Mouse (Mus musculus): ENCODE data around the gene Ncapd2. TPM values are rescaled to one million over a fixed set of nuclear protein-coding genes. Genes with fewer than 3 reads are reported as not detected.

Ncapd2 gene
- polyA plus RNA-seq, 1 experiment, result 9.2 TPM

- 0 out of 2 replicates have a peak, but pooled peaks cover 2% of the 10 kb centered on the region for H3K4me1 ChIP-seq (ENCODE audit: control insufficient read depth, insufficient read depth, insufficient read length, low read length)
- H3K27ac ChIP-seq (replicated peaks; ENCODE audit: low read depth, low read length), result peak overlapping the region; percentile 94
- peak overlapping the region; percentile 83 for H3K4me3 ChIP-seq (ENCODE audit: insufficient read depth, low read depth, low read length)
Observed at GRCm38 (mm10) chr6:125192841-125193240, 1.3 kb upstream of the Ncapd2 start.

- Histone ChIP-seq H3K4me3 (ENCODE audit: insufficient read depth, low read depth, low read length) (peak overlapping the region; percentile 83), H3K4me1 (ENCODE audit: control insufficient read depth, insufficient read depth, insufficient read length, low read length) (0 out of 2 replicates have a peak, but pooled peaks cover 2% of the 10 kb centered on the region), H3K27ac (replicated peaks; ENCODE audit: low read depth, low read length) (peak overlapping the region; percentile 94)
Observed at GRCm38 (mm10) chr6:125192016-125192714, 664 bp upstream of the Ncapd2 start.

- Histone ChIP-seq H3K4me3 (ENCODE audit: insufficient read depth, low read depth, low read length) (peak overlapping the region; percentile 72), H3K4me1 (ENCODE audit: control insufficient read depth, insufficient read depth, insufficient read length, low read length) (no peaks in the 10 kb centered on the region)
Observed at GRCm38 (mm10) chr6:125190816-125191215, 685 bp downstream of the Ncapd2 start.

GRCm38 (mm10) chr6:125186203-125186602 lies 5.3 kb downstream of the Ncapd2 start:
- Histone ChIP-seq H3K4me3 (ENCODE audit: insufficient read depth, low read depth, low read length) (no peak overlapping the region), H3K4me1 (ENCODE audit: control insufficient read depth, insufficient read depth, insufficient read length, low read length) (no peaks in the 10 kb centered on the region), H3K27ac (replicated peaks; ENCODE audit: low read depth, low read length) (no peak overlapping the region)

More at GRCm38 (mm10) chr6:125190816-125191215, 685 bp downstream of the Ncapd2 start:
- H3K27ac ChIP-seq (replicated peaks; ENCODE audit: low read depth, low read length), result no peak overlapping the region

- H3K27ac ChIP-seq (replicated peaks; ENCODE audit: low read depth, low read length), result no peak overlapping the region
- no peaks in the 10 kb centered on the region for H3K4me1 ChIP-seq (ENCODE audit: control insufficient read depth, insufficient read depth, insufficient read length, low read length)
- H3K4me3 ChIP-seq (ENCODE audit: insufficient read depth, low read depth, low read length), result no peak overlapping the region
Observed at GRCm38 (mm10) chr6:125182133-125182532, 9.4 kb downstream of the Ncapd2 start.

GRCm38 (mm10) chr6:125179601-125180000 lies 11.9 kb downstream of the Ncapd2 start:
- H3K4me3 ChIP-seq (ENCODE audit: insufficient read depth, low read depth, low read length), result no peak overlapping the region
- H3K4me1 ChIP-seq (ENCODE audit: control insufficient read depth, insufficient read depth, insufficient read length, low read length), result no peaks in the 10 kb centered on the region
- H3K27ac ChIP-seq (replicated peaks; ENCODE audit: low read depth, low read length), result no peak overlapping the region

- Histone ChIP-seq H3K4me1 (ENCODE audit: control insufficient read depth, insufficient read depth, insufficient read length, low read length) (peaks cover 4% of the 10 kb centered on the region), H3K27ac (replicated peaks; ENCODE audit: low read depth, low read length) (no peak overlapping the region), H3K4me3 (ENCODE audit: insufficient read depth, low read depth, low read length) (no peak overlapping the region)
Observed at GRCm38 (mm10) chr6:125175469-125175868, 16.0 kb downstream of the Ncapd2 start.

- Histone ChIP-seq H3K4me3 (ENCODE audit: insufficient read depth, low read depth, low read length) (no peak overlapping the region), H3K27ac (replicated peaks; ENCODE audit: low read depth, low read length) (no peak overlapping the region), H3K4me1 (ENCODE audit: control insufficient read depth, insufficient read depth, insufficient read length, low read length) (peaks cover 4% of the 10 kb centered on the region)
Observed at GRCm38 (mm10) chr6:125173256-125173655, 18.2 kb downstream of the Ncapd2 start.

- Histone ChIP-seq H3K27ac (replicated peaks; ENCODE audit: low read depth, low read length) (no peak overlapping the region), H3K4me1 (ENCODE audit: control insufficient read depth, insufficient read depth, insufficient read length, low read length) (peaks cover 4% of the 10 kb centered on the region)
Observed at GRCm38 (mm10) chr6:125172474-125172873, 19.0 kb downstream of the Ncapd2 start.

GRCm38 (mm10) chr6:125170194-125170593 lies 21.3 kb downstream of the Ncapd2 start:
- Histone ChIP-seq H3K27ac (replicated peaks; ENCODE audit: low read depth, low read length) (no peak overlapping the region), H3K4me3 (ENCODE audit: insufficient read depth, low read depth, low read length) (no peak overlapping the region), H3K4me1 (ENCODE audit: control insufficient read depth, insufficient read depth, insufficient read length, low read length) (peaks cover 4% of the 10 kb centered on the region)

More at GRCm38 (mm10) chr6:125172474-125172873, 19.0 kb downstream of the Ncapd2 start:
- H3K4me3 ChIP-seq (ENCODE audit: insufficient read depth, low read depth, low read length), result no peak overlapping the region

GRCm38 (mm10) chr6:125168086-125168485 lies 23.4 kb downstream of the Ncapd2 start:
- Histone ChIP-seq H3K4me3 (ENCODE audit: insufficient read depth, low read depth, low read length) (no peak overlapping the region), H3K27ac (replicated peaks; ENCODE audit: low read depth, low read length) (no peak overlapping the region), H3K4me1 (ENCODE audit: control insufficient read depth, insufficient read depth, insufficient read length, low read length) (peaks cover 4% of the 10 kb centered on the region; the same call in 1 of the 2 replicates)

- Histone ChIP-seq H3K27ac (replicated peaks; ENCODE audit: low read depth, low read length) (peak overlapping the region; percentile 97), H3K4me3 (ENCODE audit: insufficient read depth, low read depth, low read length) (peak overlapping the region; percentile 79), H3K4me1 (ENCODE audit: control insufficient read depth, insufficient read depth, insufficient read length, low read length) (no peaks in the 10 kb centered on the region)
Observed at GRCm38 (mm10) chr6:125166861-125167650, 24.4 kb downstream of the Ncapd2 start.

GRCm38 (mm10) chr6:125166051-125166751 lies 25.3 kb downstream of the Ncapd2 start, which contains the start of gene Gapdh:
Gapdh (minus strand) TSS chr6:125166467.
- no peaks in the 10 kb centered on the region for H3K4me1 ChIP-seq (ENCODE audit: control insufficient read depth, insufficient read depth, insufficient read length, low read length)
- H3K4me3 ChIP-seq (ENCODE audit: insufficient read depth, low read depth, low read length), result peak within 1 kb of the TSS; percentile 92
- peak within 1 kb of the TSS; percentile 97 for H3K27ac ChIP-seq (replicated peaks; ENCODE audit: low read depth, low read length)

- H3K4me3 ChIP-seq (ENCODE audit: insufficient read depth, low read depth, low read length), result peak overlapping the region; percentile 92
- no peaks in the 10 kb centered on the region for H3K4me1 ChIP-seq (ENCODE audit: control insufficient read depth, insufficient read depth, insufficient read length, low read length)
- peak overlapping the region; percentile 97 for H3K27ac ChIP-seq (replicated peaks; ENCODE audit: low read depth, low read length)
Observed at GRCm38 (mm10) chr6:125165328-125165891, 26.1 kb downstream of the Ncapd2 start.

Measured in brown adipose tissue, adult 24 weeks (tissue).